In genomic region chr4:82890585-82890984, GRCm38 (mm10) we compare ENCODE assay signal across 17 mouse cellular contexts. TPM values are rescaled to one million over a fixed set of nuclear protein-coding genes. Genes with fewer than 3 reads are reported as not detected.
DNase-seq lines count a peak whose midpoint lies in the region; ATAC-seq and TF ChIP-seq lines count a peak whose summit lies in the region.
"Had no signal": no experiment of that assay in that cellular context is flagged by ENCODE, and none has a peak within 500 bp of the region (broad histone marks: within the 10 kb centered on the region; RNA-seq: fewer than 3 reads in every experiment).

No protein-coding gene starts in this region.

- no peak for DNase-seq in forebrain, embryonic 10.5 days (ENCODE audit: extremely low spot score, low spot score)
- DNase-seq in hindbrain, postnatal 0 days (ENCODE audit: low spot score), result no peak
- no peak for DNase-seq in embryonic facial prominence, embryonic 10.5 days (ENCODE audit: low spot score)
- no peak for DNase-seq in urinary bladder, postnatal 25 days (ENCODE audit: low spot score)
- DNase-seq in gastrocnemius, adult 18-20 months (ENCODE audit: low spot score), result no peak
- DNase-seq: adrenal gland, postnatal 36 days; cerebellum, postnatal 25 days; thymus, adult 2 months had no signal

- H3K4me1 ChIP-seq in forebrain, embryonic 10.5 days, result 0 out of 2 replicates have a peak, but pooled peaks cover 2% of the 10 kb centered on the region
- peaks cover 4% of the 10 kb centered on the region for H3K4me1 ChIP-seq in forebrain, embryonic 16.5 days (replicated peaks; ENCODE audit: control insufficient read depth, insufficient read depth, low read length)
- peaks cover 7% of the 10 kb centered on the region; the same call in 1 of the 2 replicates for H3K4me1 ChIP-seq in hindbrain, embryonic 12.5 days
- H3K4me1 ChIP-seq in hindbrain, postnatal 0 days (ENCODE audit: insufficient read depth, low read length), result no peaks in the 10 kb centered on the region
- H3K4me1 ChIP-seq in embryonic facial prominence, embryonic 10.5 days, result peaks cover 23% of the 10 kb centered on the region
- H3K4me1 ChIP-seq in limb, embryonic 12.5 days (replicated peaks), result peaks cover 36% of the 10 kb centered on the region
- H3K4me1 ChIP-seq: liver, embryonic 12.5 days had no signal

- TF ChIP-seq CTCF in hindbrain, postnatal 0 days (IDR thresholded peaks at IDR 0.05; ENCODE audit: low read depth), result no peak

- no peak overlapping the region for H3K4me2 ChIP-seq in forebrain, embryonic 16.5 days (ENCODE audit: low read length)
- H3K4me2 ChIP-seq in hindbrain, embryonic 12.5 days (replicated peaks), result no peak overlapping the region
- no peak overlapping the region for H3K4me2 ChIP-seq in hindbrain, postnatal 0 days (ENCODE audit: low read depth, low read length)
- peak overlapping the region; percentile 33 for H3K4me2 ChIP-seq in limb, embryonic 12.5 days
- H3K4me2 ChIP-seq: heart, embryonic 11.5 days; liver, embryonic 12.5 days had no signal

- H3K27ac ChIP-seq in forebrain, embryonic 10.5 days, result peak overlapping the region; percentile 40; the same call in 1 of the 2 replicates
- H3K27ac ChIP-seq in forebrain, embryonic 16.5 days (ENCODE audit: low read length), result no peak overlapping the region
- H3K27ac ChIP-seq in hindbrain, embryonic 12.5 days, result peak overlapping the region; percentile 70
- H3K27ac ChIP-seq in hindbrain, postnatal 0 days, result no peak overlapping the region
- H3K27ac ChIP-seq in embryonic facial prominence, embryonic 10.5 days (replicated peaks), result peak overlapping the region; percentile 73
- H3K27ac ChIP-seq in limb, embryonic 12.5 days, result peak overlapping the region; percentile 95
- H3K27ac ChIP-seq: liver, embryonic 12.5 days had no signal

- no peaks in the 10 kb centered on the region for H3K36me3 ChIP-seq in forebrain, embryonic 10.5 days (replicated peaks)
- no peaks in the 10 kb centered on the region for H3K36me3 ChIP-seq in forebrain, embryonic 16.5 days (ENCODE audit: control insufficient read depth, insufficient read depth)
- H3K36me3 ChIP-seq in hindbrain, embryonic 12.5 days, result no peaks in the 10 kb centered on the region
- H3K36me3 ChIP-seq in hindbrain, postnatal 0 days (ENCODE audit: insufficient read depth, low read length), result no peaks in the 10 kb centered on the region
- H3K36me3 ChIP-seq in embryonic facial prominence, embryonic 10.5 days (replicated peaks), result no peaks in the 10 kb centered on the region
- no peaks in the 10 kb centered on the region for H3K36me3 ChIP-seq in limb, embryonic 12.5 days
- H3K36me3 ChIP-seq: liver, embryonic 12.5 days had no signal

- 83% methylated on average over 4 of the region's 4 CpGs for WGBS in forebrain, embryonic 10.5 days
- 78% methylated on average over 4 of the region's 4 CpGs for WGBS in forebrain, embryonic 16.5 days
- WGBS in hindbrain, embryonic 12.5 days, result 74% methylated on average over 4 of the region's 4 CpGs
- WGBS in hindbrain, postnatal 0 days, result 69% methylated on average over 4 of the region's 4 CpGs
- WGBS in embryonic facial prominence, embryonic 10.5 days, result 75% methylated on average over 4 of the region's 4 CpGs
- 50% methylated on average over 4 of the region's 4 CpGs for WGBS in limb, embryonic 12.5 days

- no peaks in the 10 kb centered on the region for H3K9me3 ChIP-seq in forebrain, embryonic 10.5 days
- H3K9me3 ChIP-seq in forebrain, embryonic 16.5 days (ENCODE audit: control insufficient read depth, low read length), result no peaks in the 10 kb centered on the region
- no peaks in the 10 kb centered on the region for H3K9me3 ChIP-seq in hindbrain, embryonic 12.5 days (replicated peaks)
- no peaks in the 10 kb centered on the region for H3K9me3 ChIP-seq in hindbrain, postnatal 0 days (ENCODE audit: low read length)
- no peaks in the 10 kb centered on the region for H3K9me3 ChIP-seq in embryonic facial prominence, embryonic 10.5 days
- no peaks in the 10 kb centered on the region for H3K9me3 ChIP-seq in limb, embryonic 12.5 days
- H3K9me3 ChIP-seq: liver, embryonic 12.5 days had no signal

- no peak overlapping the region for H3K4me3 ChIP-seq in forebrain, embryonic 10.5 days
- no peak overlapping the region for H3K4me3 ChIP-seq in forebrain, embryonic 16.5 days (replicated peaks; ENCODE audit: low read length)
- no peak overlapping the region for H3K4me3 ChIP-seq in hindbrain, embryonic 12.5 days
- H3K4me3 ChIP-seq in hindbrain, postnatal 0 days (ENCODE audit: low read length), result no peak overlapping the region
- H3K4me3 ChIP-seq in embryonic facial prominence, embryonic 10.5 days, result no peak overlapping the region
- H3K4me3 ChIP-seq in limb, embryonic 12.5 days (replicated peaks), result no peak overlapping the region
- H3K4me3 ChIP-seq: liver, embryonic 12.5 days had no signal

- ATAC-seq in forebrain, embryonic 16.5 days, result no peak
- ATAC-seq in hindbrain, embryonic 12.5 days (ENCODE audit: low FRiP score), result no peak
- ATAC-seq in hindbrain, postnatal 0 days, result no peak
- peak; percentile 41; the same call in 1 of the 2 replicates for ATAC-seq in limb, embryonic 12.5 days (ENCODE audit: insufficient number of reproducible peaks, insufficient read depth, low FRiP score, low TSS enrichment, low read depth)
- ATAC-seq: activated CD4-positive, CD25-positive, alpha-beta regulatory T cell, adult 4 months; liver, embryonic 12.5 days; lung, postnatal 0 days had no signal

- H3K9ac ChIP-seq in forebrain, embryonic 16.5 days (replicated peaks; ENCODE audit: low read depth, low read length), result no peak overlapping the region
- no peak overlapping the region for H3K9ac ChIP-seq in hindbrain, embryonic 12.5 days
- no peak overlapping the region for H3K9ac ChIP-seq in hindbrain, postnatal 0 days (replicated peaks; ENCODE audit: low read length)
- no peak overlapping the region for H3K9ac ChIP-seq in limb, embryonic 12.5 days (replicated peaks)
- H3K9ac ChIP-seq: liver, embryonic 12.5 days had no signal

- peaks cover 11% of the 10 kb centered on the region for H3K27me3 ChIP-seq in forebrain, embryonic 10.5 days (ENCODE audit: poor library complexity, severe bottlenecking)
- H3K27me3 ChIP-seq in forebrain, embryonic 16.5 days (replicated peaks; ENCODE audit: control insufficient read depth, insufficient read depth, low read length), result no peaks in the 10 kb centered on the region
- no peaks in the 10 kb centered on the region for H3K27me3 ChIP-seq in hindbrain, embryonic 12.5 days
- H3K27me3 ChIP-seq in hindbrain, postnatal 0 days (ENCODE audit: insufficient read depth, low read length), result no peaks in the 10 kb centered on the region
- H3K27me3 ChIP-seq in embryonic facial prominence, embryonic 10.5 days (replicated peaks; ENCODE audit: low read depth, poor library complexity, severe bottlenecking), result no peaks in the 10 kb centered on the region
- no peaks in the 10 kb centered on the region for H3K27me3 ChIP-seq in limb, embryonic 12.5 days
- H3K27me3 ChIP-seq: CH12.LX; liver, embryonic 12.5 days had no signal

RNA-seq across cellular contexts. Expression of gene Cer1, which starts 5.6 kb away (rescaled TPM):
- not detected in 2 replicates for polyA plus RNA-seq in forebrain, embryonic 10.5 days (2016; fragmentation: Nextera tagmentation; extraction: Ambion mirVana)
- not detected in 2 replicates for polyA plus RNA-seq in forebrain, embryonic 16.5 days (2015; fragmentation: Nextera tagmentation; extraction: Ambion mirVana)
- 0.26 TPM in 1 of 2 replicates, not detected in the other for polyA plus RNA-seq in hindbrain, embryonic 12.5 days (2016; fragmentation: Nextera tagmentation; extraction: Ambion mirVana)
- not detected in 2 replicates for total RNA-seq in hindbrain, postnatal 0 days (2014; rRNA removed)
- polyA plus RNA-seq in hindbrain, postnatal 0 days (2015; fragmentation: Nextera tagmentation; extraction: Ambion mirVana), result not detected in 2 replicates
- polyA plus RNA-seq in embryonic facial prominence, embryonic 10.5 days (2016; fragmentation: Nextera tagmentation; extraction: Ambion mirVana), result 0.14 TPM in 1 of 2 replicates, not detected in the other
- polyA plus RNA-seq in limb, embryonic 12.5 days (2016; fragmentation: Nextera tagmentation; extraction: Ambion mirVana), result 0.43 and 0.51 TPM in 2 replicates
- total RNA-seq in gastrocnemius, adult 18-20 months (2021), result not detected
- total RNA-seq: adrenal gland, postnatal 36 days; CH12.LX; megakaryocyte-erythroid progenitor cell, adult 5-6 weeks had no signal
- polyA plus RNA-seq: activated CD4-positive, CD25-positive, alpha-beta regulatory T cell, adult 4 months; heart, embryonic 11.5 days; liver, embryonic 12.5 days; lung, postnatal 0 days; thymus, adult 2 months had no signal

RNA-seq across cellular contexts. Expression of gene Zdhhc21, which starts 30.8 kb away (rescaled TPM):
- 11.6 and 13.7 TPM in 2 replicates for polyA plus RNA-seq in forebrain, embryonic 10.5 days (2016; fragmentation: Nextera tagmentation; extraction: Ambion mirVana)
- 19.7 and 20.1 TPM in 2 replicates for polyA plus RNA-seq in forebrain, embryonic 16.5 days (2015; fragmentation: Nextera tagmentation; extraction: Ambion mirVana)
- polyA plus RNA-seq in hindbrain, embryonic 12.5 days (2016; fragmentation: Nextera tagmentation; extraction: Ambion mirVana), result 20.2 and 22.4 TPM in 2 replicates
- total RNA-seq in hindbrain, postnatal 0 days (2014; rRNA removed), result 41.3 and 45.0 TPM in 2 replicates
- polyA plus RNA-seq in hindbrain, postnatal 0 days (2015; fragmentation: Nextera tagmentation; extraction: Ambion mirVana), result 13.4 and 14.0 TPM in 2 replicates
- 13.5 and 14.0 TPM in 2 replicates for polyA plus RNA-seq in embryonic facial prominence, embryonic 10.5 days (2016; fragmentation: Nextera tagmentation; extraction: Ambion mirVana)
- 13.3 and 14.9 TPM in 2 replicates for polyA plus RNA-seq in limb, embryonic 12.5 days (2016; fragmentation: Nextera tagmentation; extraction: Ambion mirVana)
- 10 to 100 TPM; 10.7 to 11.1 TPM for total RNA-seq in gastrocnemius, adult 18-20 months (2021)

Comparison
In these comparisons a context has a peak if more than half of its experiments do, and no peak if none do; other contexts are left out.
1. H3K27ac ChIP-seq: peak in forebrain, embryonic 10.5 days (single experiment), hindbrain, embryonic 12.5 days (single experiment), embryonic facial prominence, embryonic 10.5 days (single experiment) and limb, embryonic 12.5 days (single experiment); none in forebrain, embryonic 16.5 days (single experiment) and hindbrain, postnatal 0 days (single experiment).